Mouse (Mus musculus) neutrophil, adult 83 days (primary cell): ENCODE results near the gene Tmem151b. TPM values are rescaled to one million over a fixed set of nuclear protein-coding genes. Genes with fewer than 3 reads are reported as not detected.

Experiments
- total RNA-seq, 2 experiments: library from RNA; stranded (reverse); gene quantifications; one replicate each; pipeline ENCODE4 v1.2.4; 2023

Tmem151b gene
- total RNA-seq = not detected

DNA sequence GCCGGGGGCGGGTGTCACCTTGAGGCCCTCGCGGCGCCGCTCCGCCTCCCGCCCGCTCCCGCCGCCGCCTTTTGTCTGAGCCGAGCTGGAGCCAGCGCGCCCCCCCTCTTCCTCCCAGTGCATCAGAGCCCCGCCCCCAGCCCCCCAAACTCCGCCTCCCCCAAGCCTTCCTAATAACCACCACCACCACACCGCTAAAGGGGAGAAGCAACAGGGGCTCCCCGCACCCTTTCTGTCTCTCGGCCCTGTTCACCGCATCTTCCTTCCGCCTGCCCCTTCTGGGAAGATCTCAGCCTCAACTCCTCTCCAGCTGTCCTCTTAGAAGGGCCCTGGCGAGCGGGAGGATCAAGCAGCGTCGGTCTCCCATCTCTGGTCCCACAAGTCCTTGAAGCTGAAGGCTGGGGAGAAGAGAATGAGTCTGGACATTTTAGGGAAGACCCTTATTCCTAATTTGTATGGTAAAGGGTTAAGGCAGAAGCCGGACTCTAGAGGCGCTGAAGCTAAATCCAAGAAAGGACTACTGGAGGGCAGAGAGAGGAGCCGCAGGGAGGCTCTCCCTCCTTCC is at the start of gene Tmem151b:
Gene Tmem151b (minus strand): TSS at position 61 of the 565 bp plus-strand sequence.

GRCm38 (mm10) chr17:45573087-45573779 is 23.8 kb upstream of the Tmem151b start, which contains the start of gene Hsp90ab1:
Gene Hsp90ab1 (minus strand): TSS chr17:45573271.

GRCm38 (mm10) chr17:45563655-45564530 is 14.4 kb upstream of the Tmem151b start, which contains the start of gene Slc35b2:
Gene Slc35b2 (plus strand): TSS chr17:45563874.

GRCm38 (mm10) chr17:45555452-45556106 is 6.1 kb upstream of the Tmem151b start, which contains the start of gene Nfkbie:
Gene Nfkbie (plus strand): TSS chr17:45555703.

DNA sequence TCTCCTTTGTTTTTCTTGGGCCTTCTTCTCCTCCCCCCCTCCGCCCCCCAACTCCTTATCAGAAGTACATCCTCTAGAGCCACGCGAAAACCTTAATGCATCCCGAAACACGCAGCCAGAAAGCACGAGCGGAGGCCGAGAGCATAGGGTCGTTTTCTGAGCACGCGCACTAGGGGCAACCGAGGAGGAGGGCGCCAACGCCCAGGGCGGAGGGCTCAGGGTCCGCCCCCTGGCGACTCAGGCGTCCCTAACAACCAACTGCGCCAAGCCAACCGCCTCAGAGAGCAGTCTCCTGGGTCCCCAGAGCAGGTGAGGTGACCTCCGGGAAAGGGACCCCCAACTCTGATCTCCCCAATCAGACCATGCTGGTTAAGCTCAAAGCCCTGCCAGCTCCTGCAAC is 26.2 kb downstream of the Tmem151b start, which contains the start of gene Tcte1:
Gene Tcte1 (plus strand): TSS at position 172 of the 400 bp plus-strand sequence.

DNA sequence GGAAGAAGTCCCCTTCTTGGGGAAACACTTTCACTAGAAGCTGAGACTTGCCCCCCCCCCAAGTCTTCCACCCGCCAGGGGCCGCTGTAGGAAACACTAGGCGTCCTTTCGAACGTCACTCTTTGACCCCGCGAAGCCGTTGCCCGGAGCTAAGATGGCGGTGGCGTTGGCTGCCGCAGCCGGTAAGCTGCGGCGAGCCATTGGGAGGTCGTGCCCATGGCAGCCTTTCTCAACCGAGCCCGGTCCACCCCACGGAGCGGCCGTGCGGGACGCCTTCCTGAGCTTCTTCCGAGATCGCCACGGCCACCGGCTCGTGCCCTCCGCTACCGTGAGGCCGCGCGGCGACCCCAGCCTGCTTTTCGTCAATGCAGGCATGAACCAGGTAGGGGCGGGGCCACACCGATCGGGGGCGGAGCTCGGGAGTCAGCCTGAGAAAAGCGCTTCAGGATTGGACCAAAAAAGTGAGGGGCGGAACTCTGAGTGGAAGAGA is 42.7 kb downstream of the Tmem151b start, which contains the start of gene Aars2:
Gene Aars2 (plus strand): TSS at position 142 of the 490 bp plus-strand sequence.

Other genes with a start within 250 kb of the Tmem151b start
- 10 to 100 TPM; 53.5 to 61.6 TPM for gene Cdc5l, start 115.9 kb downstream of the Tmem151b start, total RNA-seq
- not detected for gene Spats1, start 74.3 kb downstream of the Tmem151b start, total RNA-seq
- 1 to 10 TPM; 4.6 to 6.7 TPM for gene Aars2, start 42.8 kb downstream of the Tmem151b start, total RNA-seq
- not detected for gene Tcte1, start 26.2 kb downstream of the Tmem151b start, total RNA-seq
- 10 to 100 TPM; 34.6 to 36.3 TPM for gene Nfkbie, start 6.0 kb upstream of the Tmem151b start, total RNA-seq
- 10 to 100 TPM; 35.4 to 35.6 TPM for gene Slc35b2, start 14.2 kb upstream of the Tmem151b start, total RNA-seq
- 100 to 1,000 TPM; 550 to 621 TPM for gene Hsp90ab1, start 23.6 kb upstream of the Tmem151b start, total RNA-seq
- gene Slc29a1, start 49.9 kb upstream of the Tmem151b start, total RNA-seq = 10 to 100 TPM; 42.5 to 43.4 TPM
- gene Mymx, start 52.4 kb upstream of the Tmem151b start, total RNA-seq = not detected
- under 1 TPM; 0.42 to 0.60 TPM for gene Capn11, start 109.6 kb upstream of the Tmem151b start, total RNA-seq
- gene Mrpl14, start 136.6 kb upstream of the Tmem151b start, total RNA-seq = 10 to 100 TPM; 38.4 to 39.9 TPM
- gene Tmem63b, start 137.2 kb upstream of the Tmem151b start, total RNA-seq = 10 to 100 TPM; 24.5 to 25.3 TPM
- gene 1600014C23Rik, start 184.2 kb upstream of the Tmem151b start, total RNA-seq = not detected